Mouse (Mus musculus) granulocyte monocyte progenitor cell, adult 5-6 weeks (primary cell): Measurements from ENCODE around the gene Npw. TPM values are rescaled to one million over a fixed set of nuclear protein-coding genes. Genes with fewer than 3 reads are reported as not detected.
"Not testable (repeated sequence)": the region's sequence is repeated elsewhere in the genome, so short reads cannot be mapped to it uniquely, and the experiment has no call there.

Experiments
- ATAC-seq: replicated peaks from 2 replicates; pipeline ENCODE4 v1.8.0; 2016; ENCODE audit warnings: mild to moderate bottlenecking, moderate TSS enrichment, inconsistent platforms; ENCODE audit not compliant: poor library complexity, severe bottlenecking
- total RNA-seq, 2 experiments: library from RNA; stranded (forward) in 1 of 2; stranded (reverse) in 1 of 2; fragments of 200-712, 200-1000 nt in 1 of 2; fragments of >200 nt in 1 of 2; fragmentation: Nextera tagmentation in 1 of 2; gene quantifications; 2 replicates each; pipeline ENCODE4 v1.2.3; 2014 to 2017

Gene Npw
- total RNA-seq, 2 experiments from 2014 or later, result not detected

DNA sequence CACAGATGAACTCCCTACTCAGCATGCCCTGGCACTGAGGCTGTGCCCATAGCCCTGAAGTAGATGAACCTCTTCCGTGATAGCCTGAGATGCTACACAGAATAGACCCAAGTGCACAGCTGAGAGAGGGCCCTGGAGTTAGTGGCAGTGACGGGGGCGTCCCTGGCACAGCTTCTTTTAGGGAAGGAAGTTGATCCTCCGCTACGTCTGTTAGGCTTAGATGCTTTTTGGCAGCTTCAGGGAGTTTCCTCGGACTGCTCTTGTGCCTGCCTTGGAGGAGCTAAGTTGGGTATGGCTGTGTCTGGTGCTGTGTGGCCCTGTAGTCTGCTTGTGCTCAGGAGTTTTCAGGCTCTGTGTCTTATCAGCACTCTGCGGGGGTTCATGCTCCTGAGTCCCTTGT, 16.0 kb upstream of the Npw start:
- ATAC-seq, result 0 out of 2 replicates have a peak, but pooled peaks have one; percentile 12

GRCm38 (mm10) chr17:24672141-24672540, 13.9 kb upstream of the Npw start:
- peak; percentile 41 for ATAC-seq

GRCm38 (mm10) chr17:24671346-24671745, 13.1 kb upstream of the Npw start:
- ATAC-seq, result no peak

DNA sequence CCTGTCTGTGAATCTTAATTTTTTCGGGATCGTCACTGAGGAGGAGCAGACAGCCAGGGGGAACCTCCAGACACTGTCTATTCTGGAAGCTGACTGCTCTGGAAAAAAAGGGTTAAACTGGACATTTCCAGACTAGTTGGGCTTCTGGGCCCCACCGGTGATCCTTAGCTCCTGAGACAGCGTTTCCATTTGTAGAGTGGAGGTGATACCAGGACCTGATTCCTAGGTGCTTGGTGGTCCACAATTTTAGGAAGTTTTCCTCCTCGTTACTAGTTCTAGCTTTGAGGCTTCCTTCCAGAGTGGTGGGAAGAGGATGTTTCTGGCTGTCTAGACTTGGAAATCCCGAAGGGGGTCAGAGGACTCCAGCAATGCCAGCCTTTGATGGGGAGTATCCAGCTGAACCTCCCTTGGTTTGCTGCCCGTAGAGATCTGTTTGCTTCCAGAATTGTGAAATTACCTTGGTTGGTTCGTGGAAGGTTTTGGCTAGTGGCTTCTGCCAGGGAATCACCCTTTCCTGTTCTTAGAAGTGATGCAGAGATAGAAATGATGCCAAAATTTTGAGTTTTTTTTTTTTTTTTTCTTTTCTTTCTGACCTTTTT, 12.1 kb upstream of the Npw start:
- ATAC-seq, result no peak

DNA sequence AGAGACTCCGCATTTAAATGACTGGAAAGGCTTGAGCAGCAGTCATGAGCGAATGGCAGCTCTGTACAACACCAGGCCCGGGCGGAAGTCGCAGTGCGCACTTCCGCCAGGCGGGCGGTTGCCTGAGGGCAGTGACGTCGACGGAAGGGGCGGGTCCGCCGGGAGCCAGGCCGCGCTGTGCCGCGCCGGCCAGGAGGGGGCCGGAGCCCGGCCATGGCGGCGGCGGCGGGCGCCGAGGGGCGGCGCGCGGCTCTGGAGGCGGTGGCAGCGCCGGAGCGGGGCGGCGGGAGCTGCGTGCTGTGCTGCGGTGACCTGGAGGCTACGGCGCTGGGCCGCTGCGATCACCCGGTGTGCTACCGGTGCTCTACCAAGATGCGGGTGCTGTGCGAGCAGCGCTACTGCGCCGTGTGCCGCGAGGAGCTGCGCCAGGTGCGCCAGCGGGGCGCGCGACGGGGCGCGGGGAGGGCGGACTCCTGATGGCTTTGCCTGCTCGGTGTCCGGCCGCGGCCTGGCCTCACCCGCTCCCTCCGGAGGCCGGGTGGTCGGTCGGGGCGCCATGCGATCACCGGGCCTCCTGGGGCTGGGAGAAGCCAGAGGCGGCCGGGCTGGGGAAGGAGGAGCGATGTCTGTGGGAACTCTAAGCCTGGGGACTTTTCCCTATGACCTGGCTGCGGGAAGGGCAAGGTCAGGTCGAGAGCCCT, 11.4 kb upstream of the Npw start, which contains the start of gene Zfp598:
Gene Zfp598, plus strand, starts transcription at position 143 of the 701 bp plus-strand sequence.
- peak; percentile 90 for ATAC-seq

GRCm38 (mm10) chr17:24669214-24669544, 10.9 kb upstream of the Npw start:
- ATAC-seq, result not testable (repeated sequence)

DNA sequence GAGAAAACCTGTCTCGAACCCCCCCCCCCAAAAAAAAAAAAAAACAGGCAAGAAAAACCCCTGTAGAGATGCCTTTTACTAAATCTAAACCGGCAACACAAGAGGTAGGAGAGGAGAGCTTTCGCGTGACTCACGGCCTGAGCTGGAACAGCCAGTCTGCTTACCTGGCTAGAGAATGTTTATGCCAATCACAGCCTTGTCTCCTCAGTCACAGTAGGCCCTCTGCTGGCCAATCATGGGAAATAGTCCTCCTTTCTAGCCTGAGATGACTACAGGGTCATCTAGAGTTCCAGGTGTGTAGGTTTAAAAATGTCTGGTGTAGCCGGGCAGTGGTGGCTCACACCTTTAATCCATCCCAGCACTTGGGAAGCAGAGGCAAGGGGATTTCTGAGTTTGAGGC, 9.2 kb upstream of the Npw start:
- ATAC-seq, result peak; percentile 41

DNA sequence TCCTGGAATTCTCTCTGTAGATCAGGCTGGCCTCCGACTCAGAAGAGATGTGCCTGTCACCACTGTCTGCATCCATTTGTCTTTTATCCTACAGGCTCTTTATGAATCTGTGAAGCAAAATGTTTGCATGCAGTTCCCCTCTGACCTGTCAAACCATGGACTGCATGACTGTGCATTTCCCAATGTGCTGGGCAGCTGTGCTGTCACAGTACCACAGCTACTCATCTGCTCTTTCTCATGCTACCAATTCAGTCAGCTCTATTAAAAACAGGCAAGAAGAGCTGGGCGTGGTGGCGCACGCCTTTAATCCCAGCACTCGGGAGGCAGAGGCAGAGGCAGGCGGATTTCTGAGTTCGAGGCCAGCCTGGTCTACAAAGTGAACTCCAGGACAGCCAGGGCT, 8.8 kb upstream of the Npw start:
- ATAC-seq, result not testable (repeated sequence)

- ATAC-seq, result no peak
Measured at GRCm38 (mm10) chr17:24654969-24655368, 3.3 kb downstream of the Npw start.

DNA sequence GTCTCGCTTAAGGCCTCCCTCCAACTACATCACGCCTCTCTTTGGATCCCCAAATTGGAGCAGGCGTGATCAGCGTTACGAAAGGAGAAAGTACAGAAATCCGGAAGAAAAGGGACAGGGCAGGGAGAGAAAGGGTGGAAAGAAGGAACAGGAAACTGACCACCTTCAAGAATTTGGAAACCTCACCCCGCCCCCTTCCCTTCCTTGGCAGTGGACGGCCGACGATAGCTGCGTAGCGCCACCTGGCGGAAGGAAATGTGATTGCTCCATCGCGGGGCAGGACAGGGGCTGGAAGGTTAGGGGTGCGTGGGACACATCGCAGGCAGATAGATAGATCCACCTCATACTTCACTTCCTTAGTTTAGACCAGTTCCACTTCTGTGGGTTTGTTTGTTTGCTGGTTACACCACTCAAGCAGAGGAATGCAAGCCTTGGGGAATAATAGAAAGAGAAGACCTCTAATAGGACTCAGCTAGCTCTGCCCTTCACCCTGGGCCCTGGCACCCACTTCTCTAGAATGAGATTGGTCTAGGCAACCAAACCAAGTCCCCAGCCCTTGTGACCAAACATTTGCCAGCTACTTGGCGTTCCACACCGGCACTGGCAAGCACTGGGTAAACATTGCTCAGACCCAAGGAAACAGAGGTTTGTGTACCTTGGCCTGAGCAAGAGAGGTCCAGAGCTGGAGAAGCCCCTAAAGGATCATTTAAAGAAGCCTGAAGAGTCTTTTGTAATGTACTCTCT, 4.1 kb downstream of the Npw start:
- ATAC-seq, result peak; percentile 71

DNA sequence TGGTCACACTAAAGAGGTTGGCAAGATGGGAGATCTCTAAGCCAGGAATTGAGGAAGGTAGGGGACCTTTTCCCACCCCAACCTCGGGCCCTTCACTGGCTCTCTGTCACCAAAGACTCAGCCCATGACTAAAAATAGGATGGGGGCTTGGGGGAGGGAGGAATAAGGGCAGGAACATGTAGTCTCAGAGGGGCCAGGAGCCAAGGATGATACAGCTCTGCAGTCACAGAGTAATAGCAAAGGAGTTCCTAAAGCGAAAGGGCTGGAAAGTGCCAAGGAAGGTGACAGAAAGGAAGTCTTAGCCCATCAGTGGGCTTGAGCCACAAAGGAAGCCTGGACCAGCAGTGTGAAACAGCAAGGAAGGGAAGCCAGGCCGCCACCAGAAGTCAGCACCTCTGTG, 6.4 kb downstream of the Npw start:
- 0 out of 2 replicates have a peak, but pooled peaks have one; percentile 8 for ATAC-seq

GRCm38 (mm10) chr17:24650766-24651165, 7.5 kb downstream of the Npw start:
- no peak for ATAC-seq

DNA sequence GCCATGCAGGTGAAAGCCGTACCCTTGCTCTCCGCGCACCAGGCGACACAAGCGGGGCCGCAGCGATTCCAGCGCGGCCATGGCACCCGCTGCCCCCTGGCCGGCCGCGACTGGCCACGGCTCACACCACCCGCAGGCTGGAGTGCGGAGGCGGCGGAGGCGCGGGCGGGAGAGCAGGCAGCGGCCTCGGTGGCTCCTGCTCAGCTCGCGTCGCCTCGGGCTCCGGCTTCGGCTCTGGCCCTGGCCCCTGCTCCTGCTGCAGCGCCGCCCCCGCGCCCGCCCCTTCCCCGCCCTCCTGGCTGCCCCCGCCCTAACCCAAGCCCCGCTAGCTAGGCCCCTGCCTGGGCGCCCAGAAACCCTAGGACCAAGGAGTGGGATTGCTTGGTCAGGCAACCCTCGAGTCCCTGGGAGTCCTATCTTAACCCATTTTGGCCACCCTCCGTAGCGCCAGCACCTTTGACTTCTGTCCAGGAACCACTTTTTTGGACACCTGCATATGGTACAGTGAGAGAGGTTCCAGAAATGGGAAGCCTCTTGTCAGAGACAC, 8.1 kb downstream of the Npw start, which contains the start of gene Slc9a3r2:
Gene Slc9a3r2, minus strand, starts transcription at position 258 of the 547 bp plus-strand sequence.
- no peak; the same call in 1 of the 2 replicates for ATAC-seq

GRCm38 (mm10) chr17:24649581-24650069, 8.6 kb downstream of the Npw start:
- peak; percentile 30; the same call in 1 of the 2 replicates for ATAC-seq

- no peak for ATAC-seq
Measured at GRCm38 (mm10) chr17:24648731-24649377, 9.4 kb downstream of the Npw start.

DNA sequence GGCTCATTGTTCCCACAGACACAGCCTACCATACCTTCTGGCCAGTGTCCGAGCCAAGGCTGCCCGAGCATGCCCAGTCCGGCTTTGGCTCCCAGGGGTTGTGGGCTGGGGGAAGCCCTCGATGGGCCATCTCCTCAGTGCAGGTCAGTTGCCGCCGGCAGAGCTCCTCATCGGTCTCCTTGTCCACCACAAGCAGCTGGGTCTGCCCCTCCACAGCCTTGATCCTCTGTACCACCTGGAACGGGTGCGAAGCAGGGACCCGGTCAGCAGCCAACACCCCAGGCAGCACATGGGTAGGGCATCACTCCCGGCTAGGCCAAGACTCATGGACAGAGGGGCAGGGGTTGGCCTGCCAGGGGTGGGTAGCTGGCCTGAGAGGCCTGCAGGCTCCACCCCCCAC, 10.8 kb downstream of the Npw start:
- ATAC-seq, result no peak

GRCm38 (mm10) chr17:24646381-24646780, 11.9 kb downstream of the Npw start:
- no peak for ATAC-seq

DNA sequence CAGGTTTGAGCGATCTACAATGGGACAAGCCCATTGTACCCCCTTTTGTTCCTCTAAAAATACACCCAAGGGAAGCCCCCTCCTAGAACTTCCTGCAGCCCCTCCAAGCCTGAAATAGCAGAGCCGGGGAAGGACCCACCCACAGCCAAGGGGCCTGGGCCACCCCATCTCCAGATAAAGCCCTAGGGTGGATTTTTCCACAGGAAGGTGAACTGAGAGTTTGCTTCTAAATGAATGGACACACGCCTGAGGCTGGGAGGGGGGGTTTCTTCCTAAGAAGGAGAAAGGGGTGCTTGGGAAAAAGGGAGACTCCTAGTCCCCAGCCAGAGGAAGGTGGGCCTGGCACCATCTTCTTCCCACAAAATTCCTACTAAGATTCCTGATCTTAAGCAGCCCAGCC, 12.3 kb downstream of the Npw start:
- ATAC-seq, result no peak

- ATAC-seq, result no peak
Measured at GRCm38 (mm10) chr17:24644875-24645721, 13.2 kb downstream of the Npw start.
